Mouse (Mus musculus): ENCODE data around the gene Slc1a7. TPM values are rescaled to one million over a fixed set of nuclear protein-coding genes. Genes with fewer than 3 reads are reported as not detected.

The Slc1a7 gene
- polyA plus RNA-seq, 1 experiment from 2014 or later, result 0.05 TPM

DNA sequence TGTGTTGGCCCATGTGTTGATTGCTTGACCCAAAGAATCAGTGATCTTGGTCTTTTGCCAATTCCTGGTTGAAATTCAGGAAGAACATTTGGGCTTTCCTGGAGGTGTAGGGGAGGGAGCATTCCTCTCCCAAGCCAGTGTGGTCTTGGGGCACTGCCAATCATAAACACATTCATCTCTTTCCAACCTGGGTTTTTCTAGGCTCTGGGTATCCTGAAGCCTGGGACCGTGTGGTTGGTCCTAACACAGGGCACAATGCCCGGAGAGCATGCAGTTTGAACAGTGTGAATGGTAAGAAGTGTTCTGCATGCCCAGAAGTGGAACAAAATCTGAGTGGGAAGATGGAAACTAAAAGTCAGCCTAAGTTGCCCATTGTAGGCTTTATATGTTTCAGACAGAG, 30.0 kb upstream of the Slc1a7 start:
- H3K27ac ChIP-seq (replicated peaks), result no peak overlapping the region
- no peak overlapping the region for H3K4me3 ChIP-seq

DNA sequence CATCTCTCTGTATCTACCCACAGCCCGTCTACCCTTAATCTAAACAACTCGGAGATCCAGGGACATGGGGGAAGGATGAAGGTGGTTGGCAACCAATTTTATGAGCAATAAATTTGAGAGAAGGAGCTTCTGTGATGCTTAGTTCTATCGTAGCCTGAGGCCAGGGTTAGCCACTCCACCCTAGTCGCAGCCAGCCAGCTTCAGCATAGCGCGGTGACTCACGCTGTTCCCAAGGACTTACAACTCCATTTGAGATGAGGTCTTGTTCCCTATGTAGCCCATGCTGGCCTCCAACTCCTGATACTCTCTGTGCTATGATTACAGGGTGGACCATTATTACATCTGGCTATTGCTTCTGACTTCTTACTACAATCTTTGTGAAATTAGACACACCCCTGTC, 25.4 kb upstream of the Slc1a7 start:
- H3K27ac ChIP-seq (replicated peaks), result no peak overlapping the region
- H3K4me1 ChIP-seq, result no peaks in the 10 kb centered on the region
- H3K4me2 ChIP-seq (replicated peaks), result no peak overlapping the region
- no peaks in the 10 kb centered on the region for H3K9me3 ChIP-seq
- H3K36me3 ChIP-seq, result no peaks in the 10 kb centered on the region
- 99% methylated on average over 7 of the region's 7 CpGs for WGBS
- no peak for ATAC-seq (replicated peaks)
- no peaks in the 10 kb centered on the region for H3K27me3 ChIP-seq
- no peak overlapping the region for H3K4me3 ChIP-seq
- no peak overlapping the region for H3K9ac ChIP-seq (replicated peaks)

More for the DNA sequence above, 30.0 kb upstream of the Slc1a7 start:
- 64% methylated on average over 2 of the region's 2 CpGs for WGBS
- Histone ChIP-seq H3K9ac (replicated peaks) (no peak overlapping the region), H3K4me2 (replicated peaks) (no peak overlapping the region), H3K4me1 (0 out of 2 replicates have a peak, but pooled peaks cover 5% of the 10 kb centered on the region), H3K27me3 (no peaks in the 10 kb centered on the region), H3K36me3 (no peaks in the 10 kb centered on the region), H3K9me3 (no peaks in the 10 kb centered on the region)
- no peak for ATAC-seq (replicated peaks)

- Histone ChIP-seq H3K27me3 (no peaks in the 10 kb centered on the region), H3K4me1 (no peaks in the 10 kb centered on the region), H3K9me3 (no peaks in the 10 kb centered on the region), H3K36me3 (no peaks in the 10 kb centered on the region), H3K4me3 (no peak overlapping the region), H3K4me2 (replicated peaks) (no peak overlapping the region), H3K9ac (replicated peaks) (no peak overlapping the region), H3K27ac (replicated peaks) (no peak overlapping the region)
- ATAC-seq (replicated peaks), result no peak
- 70% methylated on average over 2 of the region's 2 CpGs for WGBS
These were observed 24.0 kb upstream of the Slc1a7 start for GRCm38 (mm10) chr4:107944141-107944540.

GRCm38 (mm10) chr4:107949918-107950317, 18.2 kb upstream of the Slc1a7 start:
- no peak overlapping the region for H3K9ac ChIP-seq (replicated peaks)
- no peak overlapping the region for H3K4me3 ChIP-seq
- H3K36me3 ChIP-seq, result no peaks in the 10 kb centered on the region
- ATAC-seq (replicated peaks), result no peak
- H3K4me1 ChIP-seq, result peaks cover 4% of the 10 kb centered on the region; the same call in 1 of the 2 replicates
- WGBS, result 80% methylated on average over 4 of the region's 4 CpGs
- no peak overlapping the region for H3K27ac ChIP-seq (replicated peaks)
- no peaks in the 10 kb centered on the region for H3K27me3 ChIP-seq
- no peaks in the 10 kb centered on the region for H3K9me3 ChIP-seq
- H3K4me2 ChIP-seq (replicated peaks), result no peak overlapping the region

DNA sequence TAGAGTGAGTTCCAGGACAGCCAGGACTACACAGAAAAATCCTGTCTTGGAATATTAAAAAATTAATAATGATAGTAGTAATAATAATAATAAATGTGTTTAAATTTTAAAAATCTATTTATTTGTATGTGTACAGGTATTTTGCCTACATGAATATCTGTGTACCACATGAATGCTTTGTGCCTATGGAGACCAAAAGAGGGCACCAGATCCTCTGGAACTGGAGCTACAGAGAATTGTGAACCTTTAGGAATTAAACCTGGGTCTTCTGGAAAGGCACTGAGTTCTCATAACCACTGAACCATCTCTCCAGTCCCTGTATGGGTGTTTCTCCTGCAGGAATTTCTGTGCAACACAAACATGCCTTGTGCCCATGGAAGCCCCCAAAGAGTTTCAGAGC, 15.3 kb upstream of the Slc1a7 start:
- Histone ChIP-seq H3K4me2 (replicated peaks) (no peak overlapping the region), H3K9me3 (no peaks in the 10 kb centered on the region), H3K4me3 (no peak overlapping the region), H3K36me3 (no peaks in the 10 kb centered on the region), H3K27me3 (no peaks in the 10 kb centered on the region), H3K27ac (replicated peaks) (no peak overlapping the region), H3K9ac (replicated peaks) (no peak overlapping the region), H3K4me1 (peaks cover 12% of the 10 kb centered on the region; the same call in 1 of the 2 replicates)
- no peak for ATAC-seq (replicated peaks)

DNA sequence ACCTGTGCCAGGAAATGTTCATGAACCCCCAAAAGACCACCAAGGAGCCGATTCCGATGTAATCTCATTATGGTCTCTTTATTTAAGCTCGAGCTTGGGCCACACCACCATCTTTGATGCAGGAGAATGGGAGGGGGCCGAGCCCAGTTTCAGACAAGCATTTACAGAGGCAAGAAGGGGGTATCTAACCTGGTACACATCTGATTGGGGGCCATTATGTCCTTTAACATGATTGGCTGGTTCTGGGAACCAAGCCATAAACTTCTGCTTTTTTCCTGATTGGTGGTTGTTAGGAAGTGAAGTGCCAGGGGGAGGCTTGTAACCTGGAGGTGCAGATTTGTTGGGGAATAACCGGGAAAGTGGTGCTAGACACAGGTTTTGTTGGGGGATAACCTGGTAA, 12.4 kb upstream of the Slc1a7 start:
- Histone ChIP-seq H3K27ac (replicated peaks) (no peak overlapping the region), H3K9me3 (no peaks in the 10 kb centered on the region), H3K4me1 (peaks cover 12% of the 10 kb centered on the region; the same call in 1 of the 2 replicates), H3K4me3 (no peak overlapping the region), H3K4me2 (replicated peaks) (no peak overlapping the region), H3K9ac (replicated peaks) (no peak overlapping the region), H3K36me3 (no peaks in the 10 kb centered on the region), H3K27me3 (no peaks in the 10 kb centered on the region)
- WGBS, result 36% methylated on average over 5 of the region's 5 CpGs
- no peak for ATAC-seq (replicated peaks)

DNA sequence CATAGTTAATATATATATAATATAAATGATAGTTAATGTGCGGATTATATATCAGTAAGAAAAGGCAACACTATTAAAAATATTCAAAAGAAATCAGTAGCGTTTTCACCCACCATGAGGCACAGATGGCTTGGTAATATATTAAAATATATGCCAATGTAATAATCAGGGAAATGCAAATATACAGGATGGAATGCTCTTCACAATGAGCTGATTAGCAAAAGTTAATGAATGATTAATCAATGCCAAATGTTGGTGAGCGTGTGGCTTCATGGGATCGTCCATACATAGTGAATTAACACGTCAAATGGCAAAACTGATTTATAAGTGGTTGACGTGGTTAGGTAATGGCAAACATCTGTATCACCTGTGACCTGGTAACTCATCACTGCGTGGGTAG, 9.6 kb upstream of the Slc1a7 start:
- no peaks in the 10 kb centered on the region for H3K27me3 ChIP-seq
- H3K36me3 ChIP-seq, result no peaks in the 10 kb centered on the region
- no peak overlapping the region for H3K4me3 ChIP-seq
- peak overlapping the region; percentile 65 for H3K27ac ChIP-seq (replicated peaks)
- H3K4me1 ChIP-seq, result peaks cover 24% of the 10 kb centered on the region
- H3K4me2 ChIP-seq (replicated peaks), result no peak overlapping the region
- H3K9ac ChIP-seq (replicated peaks), result no peak overlapping the region
- 56% methylated on average over 7 of the region's 7 CpGs for WGBS
- H3K9me3 ChIP-seq, result no peaks in the 10 kb centered on the region
- ATAC-seq (replicated peaks), result no peak

- H3K4me3 ChIP-seq, result no peak overlapping the region
- H3K9ac ChIP-seq (replicated peaks), result no peak overlapping the region
- WGBS, result 56% methylated on average over 11 of the region's 11 CpGs
- H3K4me1 ChIP-seq, result peaks cover 12% of the 10 kb centered on the region
- no peak overlapping the region for H3K4me2 ChIP-seq (replicated peaks)
- no peaks in the 10 kb centered on the region for H3K27me3 ChIP-seq
- H3K36me3 ChIP-seq, result no peaks in the 10 kb centered on the region
- peak; percentile 55; the same call in 1 of the 2 replicates for ATAC-seq (replicated peaks)
- no peaks in the 10 kb centered on the region for H3K9me3 ChIP-seq
- H3K27ac ChIP-seq (replicated peaks), result 0 out of 2 replicates have a peak overlapping the region, but pooled peaks have one; percentile 8
These were observed 5.9 kb upstream of the Slc1a7 start for GRCm38 (mm10) chr4:107962044-107962732.

- H3K4me1 ChIP-seq, result peaks cover 12% of the 10 kb centered on the region
- H3K4me3 ChIP-seq, result no peak overlapping the region
- no peak overlapping the region for H3K4me2 ChIP-seq (replicated peaks)
- H3K9me3 ChIP-seq, result no peaks in the 10 kb centered on the region
- H3K9ac ChIP-seq (replicated peaks), result no peak overlapping the region
- ATAC-seq (replicated peaks), result no peak
- H3K36me3 ChIP-seq, result no peaks in the 10 kb centered on the region
- 58% methylated on average over 2 of the region's 2 CpGs for WGBS
- H3K27me3 ChIP-seq, result no peaks in the 10 kb centered on the region
- H3K27ac ChIP-seq (replicated peaks), result 0 out of 2 replicates have a peak overlapping the region, but pooled peaks have one; percentile 8
These were observed 5.3 kb upstream of the Slc1a7 start for GRCm38 (mm10) chr4:107962792-107963191.

DNA sequence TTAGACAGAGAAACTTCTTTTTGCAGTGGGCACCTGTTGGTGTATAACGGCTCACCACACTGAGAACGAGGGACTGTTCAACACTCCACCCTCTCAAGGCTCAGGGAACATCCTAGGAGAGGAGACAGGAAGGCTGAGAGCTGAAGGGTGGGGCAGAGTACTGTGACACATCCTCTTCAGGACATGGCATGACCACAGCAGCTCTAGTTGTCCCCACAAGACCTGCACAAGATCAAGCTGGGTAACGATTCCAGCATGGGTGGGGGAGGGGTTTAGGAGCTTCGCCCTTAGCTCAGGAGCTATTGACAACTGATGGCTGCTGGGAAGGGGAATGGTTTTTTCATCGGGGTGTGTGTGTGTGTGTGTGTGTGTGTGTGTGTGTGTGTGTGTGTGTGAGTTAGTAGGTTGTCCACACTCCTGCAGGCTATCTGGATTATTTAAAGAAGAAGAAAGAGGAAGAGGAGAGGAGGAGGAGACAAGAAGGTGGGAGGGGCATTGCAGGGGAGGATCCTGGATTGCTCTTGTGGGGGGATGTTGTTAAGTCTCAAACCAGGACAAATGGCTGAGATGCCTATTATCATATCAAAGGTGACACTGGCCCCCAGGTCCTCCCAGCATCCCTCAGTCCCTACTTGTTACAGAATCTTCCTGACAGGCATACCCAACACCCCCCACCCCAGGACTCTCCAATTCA, 1.6 kb upstream of the Slc1a7 start:
- Histone ChIP-seq H3K4me1 (peaks cover 12% of the 10 kb centered on the region), H3K27ac (replicated peaks) (no peak overlapping the region), H3K4me3 (no peak overlapping the region), H3K4me2 (replicated peaks) (no peak overlapping the region), H3K27me3 (no peaks in the 10 kb centered on the region), H3K9ac (replicated peaks) (no peak overlapping the region), H3K9me3 (no peaks in the 10 kb centered on the region), H3K36me3 (no peaks in the 10 kb centered on the region)
- 64% methylated on average over 5 of the region's 5 CpGs for WGBS
- ATAC-seq (replicated peaks), result no peak

DNA sequence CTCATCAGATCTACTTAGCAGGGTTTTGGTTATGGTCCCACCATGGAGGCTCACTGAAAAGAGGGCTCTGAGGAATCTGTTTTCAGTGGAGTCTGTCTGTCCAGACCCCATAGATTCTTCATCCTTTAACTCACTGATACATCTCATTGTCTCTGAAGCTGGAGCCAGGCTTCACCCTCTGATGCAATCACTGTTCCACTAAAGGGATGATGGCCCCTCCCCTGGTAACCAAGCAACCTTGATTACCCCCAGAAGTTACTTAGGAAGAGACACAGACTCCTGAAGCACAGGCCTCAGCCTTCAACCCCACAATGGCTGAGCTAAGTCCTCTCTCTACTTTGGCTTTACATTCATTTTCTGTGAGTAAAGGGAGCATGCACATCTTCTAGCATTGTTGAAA, 1.6 kb downstream of the Slc1a7 start:
- no peak for ATAC-seq (replicated peaks)
- Histone ChIP-seq H3K4me1 (no peaks in the 10 kb centered on the region), H3K9ac (replicated peaks) (no peak overlapping the region), H3K4me2 (replicated peaks) (no peak overlapping the region), H3K36me3 (no peaks in the 10 kb centered on the region), H3K4me3 (no peak overlapping the region), H3K9me3 (no peaks in the 10 kb centered on the region), H3K27me3 (no peaks in the 10 kb centered on the region), H3K27ac (replicated peaks) (no peak overlapping the region)

- WGBS, result 91% methylated on average over 1 of the region's 1 CpGs
- no peaks in the 10 kb centered on the region for H3K36me3 ChIP-seq
- no peak overlapping the region for H3K9ac ChIP-seq (replicated peaks)
- no peaks in the 10 kb centered on the region for H3K4me1 ChIP-seq
- ATAC-seq (replicated peaks), result no peak
- no peaks in the 10 kb centered on the region for H3K9me3 ChIP-seq
- no peak overlapping the region for H3K4me2 ChIP-seq (replicated peaks)
- no peaks in the 10 kb centered on the region for H3K27me3 ChIP-seq
- no peak overlapping the region for H3K4me3 ChIP-seq
- H3K27ac ChIP-seq (replicated peaks), result no peak overlapping the region
These were observed 3.0 kb downstream of the Slc1a7 start for GRCm38 (mm10) chr4:107971162-107971561.
